Mouse (Mus musculus) heart, embryonic 12.5 days (tissue): ENCODE measurements around the gene Tcf7l2. TPM values are rescaled to one million over a fixed set of nuclear protein-coding genes. Genes with fewer than 3 reads are reported as not detected.

Experiments
- ATAC-seq: fragments of 200-750 bp; cut with Nextera tagmentation; 2 replicates; pipeline ENCODE4 v1.8.0; 2017; ENCODE audit warnings: moderate TSS enrichment, moderate library complexity; ENCODE audit not compliant: insufficient number of reproducible peaks, low FRiP score
- H3K27ac ChIP-seq: fragments of 300-500 bp; sonication (generic); 2 replicates; pipeline ENCODE4 v1.5.1; 2016; ENCODE audit warnings: mild to moderate bottlenecking, moderate library complexity; ENCODE audit not compliant: poor library complexity, severe bottlenecking
- H3K27me3 ChIP-seq: fragments of 300-500 bp; sonication (generic); replicated peaks from 2 replicates; pipeline ENCODE4 v1.6.1; 2016; ENCODE audit warnings: mild to moderate bottlenecking, moderate library complexity
- H3K36me3 ChIP-seq: fragments of 300-500 bp; sonication (generic); 2 replicates; pipeline ENCODE4 v1.6.1; 2016; ENCODE audit warnings: mild to moderate bottlenecking, moderate library complexity
- H3K4me1 ChIP-seq: fragments of 300-500 bp; sonication (generic); replicated peaks from 2 replicates; pipeline ENCODE4 v1.6.1; 2016; ENCODE audit warnings: mild to moderate bottlenecking
- H3K4me2 ChIP-seq: fragments of 300-500 bp; sonication (generic); 2 replicates; pipeline ENCODE4 v1.6.1; 2016; ENCODE audit warnings: mild to moderate bottlenecking, moderate library complexity
- H3K4me3 ChIP-seq: fragments of 300-500 bp; sonication (generic); 2 replicates; pipeline ENCODE4 v1.5.1; 2016; ENCODE audit warnings: mild to moderate bottlenecking
- H3K9ac ChIP-seq: fragments of 300-500 bp; sonication (generic); 2 replicates; pipeline ENCODE4 v1.6.1; 2016; ENCODE audit warnings: mild to moderate bottlenecking, moderate library complexity
- H3K9me3 ChIP-seq: fragments of 300-500 bp; sonication (generic); replicated peaks from 2 replicates; pipeline ENCODE4 v1.6.1; 2016; ENCODE audit warnings: mild to moderate bottlenecking, moderate library complexity
- WGBS: fragments of 180-500 bp; shearing (Covaris S2); methylation state at CpG from one replicate; pipeline ENCODE4 v1.1.7; 2016; 5-methylcytosine and 5-hydroxymethylcytosine counted together
- polyA plus RNA-seq: library from polyadenylated mRNA; unstranded; fragments of >200 nt; fragmentation: Nextera tagmentation; extraction: Ambion mirVana; gene quantifications from 2 replicates; pipeline ENCODE4 v1.2.1, GENCODE M21; 2016

Gene Tcf7l2
- polyA plus RNA-seq, 1 experiment from 2014 or later = 59.7 TPM

DNA sequence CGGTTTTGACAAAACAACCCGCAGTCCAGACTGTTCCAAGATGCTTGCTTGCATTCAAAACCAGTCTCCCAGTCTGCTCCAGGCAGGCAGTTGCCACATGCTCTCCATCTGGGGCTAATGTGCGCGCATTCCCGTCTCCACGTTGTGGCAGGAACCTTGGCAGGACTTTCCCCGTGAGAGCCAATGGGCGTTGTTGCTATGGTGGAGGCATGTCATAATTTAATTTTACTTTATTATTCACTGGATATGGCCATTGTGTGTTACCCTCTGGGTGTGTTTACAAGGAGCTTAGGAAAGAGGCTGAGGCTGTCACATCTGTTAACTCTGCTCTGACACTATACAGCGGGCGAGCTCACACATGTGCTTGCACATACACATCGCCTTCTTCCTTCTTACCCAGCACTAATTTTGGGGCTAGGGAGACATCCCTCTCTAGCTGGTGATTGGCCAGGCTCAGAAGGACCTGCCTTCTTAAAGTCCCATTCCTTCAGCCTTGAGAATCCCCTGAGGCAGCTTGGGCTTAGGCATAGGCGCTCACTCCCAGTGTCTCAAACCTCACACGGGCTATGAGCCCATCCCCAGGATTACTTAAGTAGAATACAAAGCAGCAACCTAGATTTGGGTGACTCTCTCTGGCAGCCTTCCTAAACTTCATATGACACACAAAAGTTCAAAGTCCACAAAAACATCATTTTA lies 139.2 kb downstream of the Tcf7l2 start:
- Histone ChIP-seq H3K9me3 (no peaks in the 10 kb centered on the region), H3K4me3 (no peak overlapping the region), H3K9ac (no peak overlapping the region), H3K36me3 (no peaks in the 10 kb centered on the region), H3K4me2 (no peak overlapping the region), H3K4me1 (peaks cover 15% of the 10 kb centered on the region), H3K27me3 (no peaks in the 10 kb centered on the region), H3K27ac (no peak overlapping the region)
- ATAC-seq = no peak
- WGBS = 81% methylated on average over 13 of the region's 13 CpGs

DNA sequence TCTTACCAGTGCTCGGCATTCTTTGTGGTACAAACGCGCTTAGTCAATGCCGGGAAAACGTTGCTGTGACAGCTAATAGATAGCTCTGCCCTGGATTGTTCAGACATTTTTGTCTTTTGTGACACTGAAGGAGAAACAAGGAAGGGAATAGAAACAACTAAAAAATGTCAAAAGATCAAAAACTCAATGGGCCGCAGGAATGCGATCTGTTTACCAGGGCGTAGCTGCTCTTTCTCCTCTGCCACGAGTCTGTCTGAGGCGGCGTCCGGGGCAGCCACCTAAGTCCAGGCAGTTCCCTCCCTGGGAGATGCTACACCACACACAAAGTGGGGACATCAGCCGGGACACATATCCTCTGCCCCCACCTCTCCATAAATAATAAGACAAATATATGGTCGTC lies 144.9 kb downstream of the Tcf7l2 start:
- Histone ChIP-seq H3K27me3 (no peaks in the 10 kb centered on the region), H3K27ac (no peak overlapping the region), H3K4me1 (0 out of 2 replicates have a peak, but pooled peaks cover 3% of the 10 kb centered on the region), H3K9ac (no peak overlapping the region), H3K36me3 (no peaks in the 10 kb centered on the region), H3K4me3 (no peak overlapping the region), H3K4me2 (no peak overlapping the region), H3K9me3 (no peaks in the 10 kb centered on the region)
- ATAC-seq = no peak
- 82% methylated on average over 14 of the region's 14 CpGs for WGBS

DNA sequence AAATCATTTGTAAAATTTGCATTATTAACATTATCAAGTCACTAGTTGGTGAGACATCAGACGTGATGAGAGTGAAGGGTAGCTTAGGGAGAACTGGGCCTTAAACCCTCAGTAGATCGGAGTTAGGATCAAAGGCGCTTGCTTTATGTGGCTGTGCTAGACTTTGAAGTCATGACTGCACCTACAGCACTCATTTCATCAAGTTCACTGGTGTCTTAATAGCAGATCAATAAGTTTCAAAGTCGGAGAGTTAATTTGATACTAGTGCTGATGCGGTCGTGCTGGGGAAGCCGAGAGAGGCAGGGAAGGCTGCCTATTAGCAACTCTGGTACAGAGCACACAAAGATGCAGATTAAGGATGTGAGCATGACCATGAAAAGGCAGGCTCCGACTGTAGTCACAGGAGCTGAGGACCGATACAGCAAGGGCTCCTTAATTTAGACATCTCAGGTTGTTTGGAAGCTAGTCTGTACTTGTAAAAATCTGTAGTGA lies 150.1 kb downstream of the Tcf7l2 start:
- Histone ChIP-seq H3K4me3 (no peak overlapping the region), H3K27me3 (no peaks in the 10 kb centered on the region), H3K4me2 (no peak overlapping the region), H3K9me3 (no peaks in the 10 kb centered on the region), H3K27ac (no peak overlapping the region), H3K36me3 (no peaks in the 10 kb centered on the region), H3K9ac (no peak overlapping the region), H3K4me1 (peaks cover 21% of the 10 kb centered on the region)
- ATAC-seq = no peak
- WGBS = 80% methylated on average over 9 of the region's 9 CpGs

DNA sequence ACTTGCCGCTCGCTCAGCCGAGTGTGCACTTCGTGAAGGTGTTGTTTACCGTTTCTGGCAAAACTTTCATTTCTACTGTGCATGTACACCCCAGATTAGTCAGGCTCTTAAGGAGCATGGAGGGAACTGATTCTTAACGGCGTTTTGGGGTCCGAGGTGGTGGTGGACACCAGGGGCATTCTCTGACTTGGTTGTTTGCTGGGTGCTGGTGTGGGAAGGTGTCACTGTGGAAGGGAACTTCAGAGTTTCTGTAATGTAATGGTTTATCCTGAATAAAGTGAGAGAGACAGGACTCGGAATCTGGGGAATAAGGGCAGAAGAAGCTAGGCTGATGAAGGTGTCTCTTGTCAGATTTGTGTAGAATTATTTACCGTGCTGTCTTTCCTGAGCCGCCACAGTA lies 151.9 kb downstream of the Tcf7l2 start:
- WGBS = 86% methylated on average over 11 of the region's 11 CpGs
- Histone ChIP-seq H3K4me1 (peaks cover 33% of the 10 kb centered on the region), H3K27me3 (no peaks in the 10 kb centered on the region)

DNA sequence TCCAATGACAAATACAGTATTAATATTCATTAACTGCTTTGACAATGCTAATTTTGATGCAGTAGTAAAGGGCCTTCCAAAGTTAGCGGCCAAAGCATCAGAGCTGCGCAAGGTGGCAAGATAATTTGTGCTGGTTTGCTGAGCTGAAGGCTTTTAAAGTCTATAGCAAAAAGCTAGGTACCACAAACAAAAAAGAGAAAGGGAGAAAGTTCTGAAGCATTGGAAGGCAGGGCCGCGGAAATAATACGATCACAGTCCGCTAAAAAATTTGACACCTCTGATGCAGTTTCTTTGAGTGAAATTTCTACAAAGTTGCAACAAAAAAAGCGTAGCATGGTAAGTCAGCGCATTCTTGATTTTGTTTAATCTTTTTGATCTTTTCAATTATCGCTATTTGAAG lies 152.8 kb downstream of the Tcf7l2 start:
- WGBS = 77% methylated on average over 9 of the region's 9 CpGs
- Histone ChIP-seq H3K4me1 (peaks cover 33% of the 10 kb centered on the region), H3K4me2 (no peak overlapping the region), H3K9me3 (no peaks in the 10 kb centered on the region), H3K27me3 (no peaks in the 10 kb centered on the region), H3K36me3 (no peaks in the 10 kb centered on the region), H3K27ac (no peak overlapping the region), H3K9ac (no peak overlapping the region), H3K4me3 (no peak overlapping the region)
- ATAC-seq = no peak

More for the DNA sequence above, 151.9 kb downstream of the Tcf7l2 start:
- H3K4me3 ChIP-seq = no peak overlapping the region
- H3K36me3 ChIP-seq = no peaks in the 10 kb centered on the region
- no peak overlapping the region for H3K4me2 ChIP-seq
- no peak overlapping the region for H3K27ac ChIP-seq
- no peak overlapping the region for H3K9ac ChIP-seq
- H3K9me3 ChIP-seq = no peaks in the 10 kb centered on the region
- ATAC-seq = no peak

DNA sequence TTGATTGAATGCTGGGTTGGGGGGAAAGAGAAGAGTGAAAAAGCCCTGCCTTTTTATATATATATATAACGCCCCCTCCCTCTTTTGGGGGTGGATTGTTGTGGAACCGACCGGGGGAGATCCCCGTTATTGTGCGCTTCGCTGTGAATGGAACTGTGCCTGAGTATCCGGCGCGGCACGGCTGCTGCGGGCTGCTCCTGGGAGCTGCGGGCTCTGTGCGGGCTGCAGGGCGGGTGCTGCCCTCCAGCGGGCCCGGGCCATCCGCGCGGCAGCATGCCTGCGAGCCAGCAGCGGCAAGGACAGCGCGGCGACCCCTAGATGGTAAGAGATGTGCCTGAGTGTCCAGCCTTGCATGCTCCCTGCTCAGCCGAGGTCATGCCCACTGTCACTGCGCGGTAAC lies 153.7 kb downstream of the Tcf7l2 start:
- ATAC-seq = peak; percentile 84
- Histone ChIP-seq H3K4me2 (peak overlapping the region; percentile 81), H3K27me3 (no peaks in the 10 kb centered on the region), H3K36me3 (no peaks in the 10 kb centered on the region), H3K9ac (0 out of 2 replicates have a peak overlapping the region, but pooled peaks have one; percentile 54), H3K4me1 (peaks cover 29% of the 10 kb centered on the region), H3K9me3 (no peaks in the 10 kb centered on the region), H3K27ac (no peak overlapping the region), H3K4me3 (peak overlapping the region; percentile 43)
- under 1% methylated on average over 27 of the region's 27 CpGs for WGBS

DNA sequence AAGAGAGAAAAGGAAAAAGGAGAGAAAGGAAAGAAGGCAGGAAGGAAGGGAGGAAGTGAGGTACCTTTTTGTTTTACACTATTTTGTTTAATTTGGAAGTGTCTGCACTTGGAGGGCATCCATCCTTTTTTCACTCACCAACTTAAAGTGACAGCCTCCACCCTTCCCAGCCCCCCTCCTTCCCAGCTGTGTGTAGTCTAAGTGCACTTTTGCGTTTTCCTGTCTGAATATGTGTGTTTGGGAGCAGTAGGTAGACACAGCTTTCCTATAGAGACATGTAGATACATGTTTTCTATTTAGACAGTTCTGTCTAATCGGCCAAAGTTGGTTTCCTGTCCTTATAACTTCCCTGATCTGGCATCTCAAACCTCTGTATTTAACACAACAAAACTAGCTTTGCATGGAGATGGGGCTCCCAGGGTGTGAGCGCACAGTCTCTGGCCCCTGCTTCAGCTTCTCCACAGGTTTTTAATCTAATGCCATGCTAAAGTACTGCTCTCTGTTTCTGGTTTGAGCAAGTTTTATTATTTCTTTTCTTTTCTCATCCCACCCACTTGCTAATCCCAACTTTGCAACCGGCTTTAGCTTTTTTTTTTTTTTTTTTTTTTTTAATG lies 154.3 kb downstream of the Tcf7l2 start:
- Histone ChIP-seq H3K4me3 (peak overlapping the region; percentile 43), H3K27me3 (no peaks in the 10 kb centered on the region), H3K4me1 (peaks cover 29% of the 10 kb centered on the region), H3K9me3 (no peaks in the 10 kb centered on the region), H3K4me2 (peak overlapping the region; percentile 81), H3K9ac (no peak overlapping the region), H3K27ac (0 out of 2 replicates have a peak overlapping the region, but pooled peaks have one; percentile 3), H3K36me3 (no peaks in the 10 kb centered on the region)
- WGBS = 42% methylated on average over 4 of the region's 4 CpGs
- ATAC-seq = no peak

DNA sequence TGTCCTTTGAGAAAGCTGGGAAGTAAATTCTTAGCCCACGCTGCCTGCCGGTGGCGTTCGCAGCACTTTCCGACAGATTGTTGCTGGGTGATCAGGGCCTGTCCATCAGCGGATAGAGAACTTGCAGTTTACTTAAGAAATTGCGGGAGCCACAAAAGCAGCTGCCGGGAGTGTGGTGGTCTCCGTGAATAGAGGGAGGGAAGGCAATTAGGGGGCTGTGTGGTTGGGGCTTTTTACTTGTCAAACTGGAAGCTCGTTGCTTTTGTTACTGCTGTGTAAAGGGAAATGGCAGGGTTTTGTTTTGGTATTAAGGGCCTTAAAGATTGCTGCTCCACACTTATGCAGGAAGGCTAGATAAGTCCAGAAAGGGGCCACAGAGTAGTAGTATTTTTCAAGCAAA lies 155.0 kb downstream of the Tcf7l2 start:
- Histone ChIP-seq H3K36me3 (no peaks in the 10 kb centered on the region), H3K9me3 (no peaks in the 10 kb centered on the region), H3K4me1 (peaks cover 29% of the 10 kb centered on the region), H3K4me2 (peak overlapping the region; percentile 45), H3K4me3 (no peak overlapping the region), H3K9ac (no peak overlapping the region), H3K27ac (no peak overlapping the region), H3K27me3 (no peaks in the 10 kb centered on the region)
- no peak for ATAC-seq
- 32% methylated on average over 10 of the region's 10 CpGs for WGBS

DNA sequence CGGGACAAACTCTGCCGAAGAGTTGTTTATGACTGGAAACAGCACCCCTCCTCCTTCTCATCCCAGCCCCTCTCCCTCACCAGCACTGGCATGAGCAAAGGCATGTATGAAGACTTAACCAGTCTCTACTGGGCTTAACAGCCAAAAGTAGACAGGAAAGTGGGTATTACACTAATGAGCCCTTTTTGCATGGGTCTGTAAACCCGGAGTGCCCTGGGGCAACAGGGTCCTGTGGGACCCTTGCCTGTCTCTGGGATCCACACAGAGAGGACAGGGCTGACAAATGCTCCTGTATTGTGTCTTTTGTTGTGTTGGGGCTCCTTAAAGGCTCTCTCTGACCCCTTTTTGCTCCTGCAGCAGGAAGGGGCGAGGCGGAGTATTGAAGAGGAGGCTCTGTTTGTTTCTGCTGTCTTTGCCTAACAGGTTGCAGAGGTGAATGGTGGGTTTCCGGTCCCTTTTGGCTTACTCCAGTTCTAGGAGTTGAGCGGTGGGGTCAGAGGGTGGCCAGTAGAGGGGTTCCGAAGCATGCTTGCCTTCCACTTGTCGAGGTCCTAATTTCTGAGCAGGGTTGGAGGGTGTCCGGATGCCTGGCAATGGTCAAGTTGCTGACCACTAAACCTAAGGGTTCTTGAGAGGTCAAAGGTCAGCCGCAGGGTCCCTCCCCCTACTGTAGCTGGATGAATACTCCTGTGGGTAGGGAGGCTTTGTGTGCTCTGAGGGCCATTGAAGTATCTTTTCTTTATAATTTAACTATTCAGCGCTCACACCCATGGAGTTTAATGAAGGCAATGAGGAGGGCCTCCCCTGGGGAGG lies 161.2 kb downstream of the Tcf7l2 start:
- WGBS = 86% methylated on average over 12 of the region's 12 CpGs
- H3K9ac ChIP-seq = no peak overlapping the region
- H3K4me1 ChIP-seq = peaks cover under 1% of the 10 kb centered on the region
- no peak overlapping the region for H3K27ac ChIP-seq
- no peaks in the 10 kb centered on the region for H3K36me3 ChIP-seq
- H3K4me3 ChIP-seq = no peak overlapping the region
- H3K27me3 ChIP-seq = no peaks in the 10 kb centered on the region
- no peak overlapping the region for H3K4me2 ChIP-seq
- no peak for ATAC-seq
- H3K9me3 ChIP-seq = no peaks in the 10 kb centered on the region

DNA sequence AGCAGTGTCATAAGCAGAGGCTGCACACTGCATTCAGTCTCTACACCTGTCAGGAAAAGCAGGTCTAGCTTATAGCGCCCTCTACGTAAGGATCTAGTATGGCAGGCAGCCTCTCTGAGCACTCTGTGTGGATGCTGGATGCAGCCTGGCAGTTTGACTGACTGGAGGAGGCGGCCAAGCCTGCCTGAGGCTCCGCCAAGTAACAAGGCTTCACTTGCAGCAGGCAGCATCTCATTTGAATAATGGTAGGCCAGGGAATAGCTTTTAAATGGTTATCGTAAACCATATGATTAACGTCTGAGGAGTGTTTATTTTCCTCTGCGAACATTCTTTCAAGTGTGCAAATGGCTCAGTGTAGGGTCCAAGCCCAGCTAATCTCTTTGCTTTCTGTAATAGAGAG lies 167.4 kb downstream of the Tcf7l2 start:
- no peak overlapping the region for H3K4me3 ChIP-seq
- no peak overlapping the region for H3K4me2 ChIP-seq
- H3K9ac ChIP-seq = no peak overlapping the region
- H3K9me3 ChIP-seq = no peaks in the 10 kb centered on the region
- WGBS = 71% methylated on average over 7 of the region's 7 CpGs
- H3K27ac ChIP-seq = no peak overlapping the region
- no peak for ATAC-seq
- no peaks in the 10 kb centered on the region for H3K4me1 ChIP-seq
- H3K36me3 ChIP-seq = peaks cover 39% of the 10 kb centered on the region
- H3K27me3 ChIP-seq = no peaks in the 10 kb centered on the region

DNA sequence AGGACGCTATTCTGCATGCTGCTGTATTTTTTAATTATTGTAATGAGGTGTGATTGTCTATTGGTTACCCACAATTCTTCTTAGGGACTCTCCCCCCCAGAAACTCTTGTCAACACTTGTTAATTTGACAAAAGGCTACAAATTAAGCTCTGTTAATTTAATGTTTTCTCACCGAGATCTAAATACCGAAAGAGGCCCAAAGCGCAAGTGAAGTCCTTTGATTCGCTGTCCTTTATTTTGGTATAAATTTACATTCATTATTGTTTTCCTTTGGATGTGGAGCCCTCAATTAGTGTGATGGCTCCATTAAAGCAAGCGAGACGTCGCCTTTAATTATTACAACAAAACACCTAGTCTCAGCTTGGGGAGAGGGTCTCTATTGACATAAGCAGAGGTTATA lies 170.3 kb downstream of the Tcf7l2 start:
- ATAC-seq = no peak
- no peak overlapping the region for H3K27ac ChIP-seq
- 0 out of 2 replicates have a peak, but pooled peaks cover 3% of the 10 kb centered on the region for H3K4me1 ChIP-seq
- H3K4me3 ChIP-seq = no peak overlapping the region
- no peaks in the 10 kb centered on the region for H3K27me3 ChIP-seq
- no peak overlapping the region for H3K9ac ChIP-seq
- no peak overlapping the region for H3K4me2 ChIP-seq
- H3K36me3 ChIP-seq = peaks cover 48% of the 10 kb centered on the region
- 94% methylated on average over 8 of the region's 8 CpGs for WGBS
- H3K9me3 ChIP-seq = no peaks in the 10 kb centered on the region
